Mouse (Mus musculus) liver, adult 2 months (tissue): ENCODE data around the gene Cfap57.

ENCODE experiments used
- CTCF ChIP-seq: fragments of 200-500 bp; IDR thresholded peaks from 2 replicates; pipeline ENCODE4 v1.5.1; 2011; ENCODE audit warnings: low read depth, low read length, control low read depth
- POLR2A ChIP-seq: fragments of 200-500 bp; IDR thresholded peaks from 2 replicates; pipeline ENCODE4 v1.6.1; 2011; ENCODE audit warnings: low read length, control low read depth; ENCODE audit not compliant: insufficient read depth; ENCODE audit errors: extremely low read depth

- TF ChIP-seq CTCF (no peak), POLR2A (no peak)
Observed at GRCm38 (mm10) chr4:118532663-118533062, 87.9 kb downstream of the Cfap57 start.
